Mouse (Mus musculus): ENCODE measurements at regions not wholly inside any gene's neighbourhood (a gene's known extent, or its start where the extent isn't known, plus 50 kb on each side); places are given as distances from the start of the nearest gene placed in this dataset.

DNA sequence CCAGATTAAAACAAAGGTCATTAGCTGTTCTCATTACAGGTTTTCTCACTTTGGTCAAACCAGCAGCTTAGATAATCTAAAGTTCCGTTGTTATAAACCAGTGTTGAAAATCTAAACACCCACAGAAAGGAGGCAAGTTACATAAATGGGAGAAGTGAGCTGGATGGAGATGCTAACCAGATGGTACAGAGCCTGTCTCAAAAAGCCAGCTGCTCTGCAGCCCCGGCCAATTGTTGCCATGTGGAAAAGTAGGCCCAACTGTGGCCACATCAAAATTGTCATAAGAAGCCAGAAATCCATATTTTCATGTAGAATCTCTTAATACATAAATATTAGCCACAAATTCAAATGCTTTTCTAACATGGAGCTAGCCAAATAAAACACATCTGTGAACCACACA, 188.9 kb upstream of the 1810046K07Rik start:
- no peak for ATAC-seq (ENCODE audit: poor library complexity, severe bottlenecking)

- ATAC-seq (ENCODE audit: poor library complexity, severe bottlenecking) = no peak
Measured at GRCm38 (mm10) chr9:51518376-51518775, 189.7 kb upstream of the 1810046K07Rik start.

DNA sequence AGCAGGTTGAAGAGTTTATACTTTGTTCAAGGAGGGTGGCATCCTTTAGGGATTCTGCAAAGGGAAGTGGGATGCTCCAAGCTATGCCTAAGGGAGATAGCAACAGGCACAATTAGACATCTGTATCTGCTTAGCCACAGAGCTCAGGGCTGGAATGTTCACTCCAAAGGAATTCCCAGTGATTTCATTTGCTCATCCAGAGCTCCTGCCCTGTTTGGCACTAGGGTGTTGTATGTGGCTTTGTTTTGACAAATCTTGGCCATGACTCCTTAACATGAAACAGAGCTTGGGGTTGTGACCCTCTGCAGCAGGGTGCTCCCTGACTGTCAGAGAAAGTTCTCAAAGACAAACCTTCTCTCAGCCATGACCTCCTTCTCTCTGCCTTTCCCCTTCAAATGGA, 194.8 kb upstream of the 1810046K07Rik start:
- ATAC-seq (ENCODE audit: poor library complexity, severe bottlenecking) = no peak

GRCm38 (mm10) chr9:51525906-51526305, 197.2 kb upstream of the 1810046K07Rik start:
- ATAC-seq (ENCODE audit: poor library complexity, severe bottlenecking) = no peak

DNA sequence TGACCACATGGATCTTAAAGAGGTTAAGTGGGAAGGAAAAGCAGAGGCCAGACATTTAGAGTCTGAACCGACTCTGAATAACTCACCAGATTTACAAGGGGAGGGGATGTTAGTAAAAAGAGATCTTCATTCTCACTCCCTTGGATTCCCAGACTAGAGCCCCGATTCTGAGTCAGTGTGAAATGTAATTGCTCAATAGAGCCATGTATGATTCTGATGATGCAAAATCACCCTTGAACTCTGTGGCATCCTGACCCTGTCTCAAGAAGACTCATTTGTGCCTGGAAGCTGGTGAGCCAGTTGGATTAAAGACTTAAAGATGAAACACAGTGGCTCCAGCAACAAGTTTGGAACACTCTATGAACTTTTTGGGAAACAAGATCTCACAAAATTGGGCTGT, 210.2 kb upstream of the 1810046K07Rik start:
- no peak for ATAC-seq (ENCODE audit: poor library complexity, severe bottlenecking)

GRCm38 (mm10) chr9:51541940-51542339, 213.2 kb upstream of the 1810046K07Rik start:
- ATAC-seq (ENCODE audit: poor library complexity, severe bottlenecking) = no peak

DNA sequence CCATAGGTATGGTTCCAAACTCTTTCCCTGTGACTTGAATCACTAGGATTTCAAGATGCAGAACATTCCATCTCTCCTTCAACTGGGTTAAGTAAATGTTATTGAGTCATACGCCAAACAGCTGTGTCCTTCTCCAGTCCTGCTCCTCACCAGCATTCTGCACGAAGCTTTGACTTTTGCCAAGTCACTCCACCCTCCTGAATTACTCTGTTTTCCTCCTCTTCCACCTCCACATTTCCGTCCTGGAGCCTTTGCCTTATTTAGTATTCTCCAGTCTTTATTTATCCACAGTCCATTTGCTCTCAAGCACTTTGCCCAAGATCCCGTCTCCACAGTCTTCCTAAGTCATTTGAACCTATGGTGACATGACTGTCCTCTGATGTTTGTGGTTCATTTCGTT, 193.1 kb upstream of the Arhgap20 start:
- ATAC-seq (ENCODE audit: poor library complexity, severe bottlenecking) = no peak

DNA sequence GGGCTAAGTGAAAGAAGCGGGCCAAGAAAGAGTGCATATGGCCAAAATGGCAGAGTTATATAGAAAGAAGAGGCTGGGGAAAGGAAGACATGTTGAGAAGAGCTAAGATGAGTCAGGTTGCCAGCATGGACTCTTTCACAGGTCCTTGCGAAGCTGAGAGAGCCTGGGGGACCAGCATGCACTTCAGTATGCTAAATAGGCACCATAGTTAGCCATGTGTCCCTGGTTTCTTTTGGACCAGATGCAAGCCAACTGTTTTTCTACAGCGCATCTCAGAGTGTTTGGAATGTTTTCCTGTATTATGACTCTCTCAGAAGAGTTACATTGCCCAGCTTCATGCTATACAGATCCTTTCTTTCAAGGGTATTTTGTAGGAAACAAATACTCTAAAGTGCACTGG, 183.5 kb upstream of the Arhgap20 start:
- ATAC-seq (ENCODE audit: poor library complexity, severe bottlenecking) = no peak

GRCm38 (mm10) chr9:51593707-51594106, 171.4 kb upstream of the Arhgap20 start:
- ATAC-seq (ENCODE audit: poor library complexity, severe bottlenecking) = no peak

DNA sequence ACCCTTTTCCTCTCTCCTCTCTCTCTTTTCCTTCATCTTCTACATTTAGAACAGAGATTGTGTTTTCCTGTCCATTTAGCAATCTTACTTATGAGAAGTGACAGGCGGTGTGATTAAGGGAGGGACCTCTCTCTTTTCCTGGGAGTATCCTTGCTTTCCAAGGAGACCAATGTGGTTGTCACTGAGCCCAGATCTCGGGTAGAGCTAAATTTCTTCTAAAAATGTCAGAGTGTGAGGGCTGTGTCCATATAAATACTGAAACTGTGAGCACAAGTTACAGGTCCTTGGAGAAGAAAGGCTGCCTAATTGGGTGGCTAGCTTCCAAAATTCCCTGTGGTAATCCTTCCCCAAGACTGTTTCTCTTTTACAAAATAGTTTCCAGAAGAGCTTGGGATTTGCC, 166.4 kb upstream of the Arhgap20 start:
- no peak for ATAC-seq (ENCODE audit: poor library complexity, severe bottlenecking)

DNA sequence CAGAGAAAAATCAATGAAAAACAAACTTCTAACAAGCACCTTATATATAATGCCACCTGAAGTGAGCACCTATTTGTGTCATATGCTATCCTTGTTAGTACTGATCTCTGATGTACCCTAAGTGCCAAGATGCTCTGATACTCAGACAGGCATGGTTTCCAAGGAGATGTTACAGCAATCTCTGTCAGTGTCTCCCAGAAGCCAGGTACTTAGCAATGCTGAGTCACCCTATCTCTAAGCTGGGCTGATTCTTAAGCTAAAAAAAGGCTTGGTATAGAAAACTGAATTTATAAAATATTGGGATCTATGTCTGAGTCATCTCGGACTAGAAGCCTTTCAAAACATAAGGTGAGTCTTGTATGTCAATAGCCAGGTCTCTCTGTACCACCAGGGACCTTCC, 157.0 kb upstream of the Arhgap20 start:
- ATAC-seq (ENCODE audit: poor library complexity, severe bottlenecking) = no peak

DNA sequence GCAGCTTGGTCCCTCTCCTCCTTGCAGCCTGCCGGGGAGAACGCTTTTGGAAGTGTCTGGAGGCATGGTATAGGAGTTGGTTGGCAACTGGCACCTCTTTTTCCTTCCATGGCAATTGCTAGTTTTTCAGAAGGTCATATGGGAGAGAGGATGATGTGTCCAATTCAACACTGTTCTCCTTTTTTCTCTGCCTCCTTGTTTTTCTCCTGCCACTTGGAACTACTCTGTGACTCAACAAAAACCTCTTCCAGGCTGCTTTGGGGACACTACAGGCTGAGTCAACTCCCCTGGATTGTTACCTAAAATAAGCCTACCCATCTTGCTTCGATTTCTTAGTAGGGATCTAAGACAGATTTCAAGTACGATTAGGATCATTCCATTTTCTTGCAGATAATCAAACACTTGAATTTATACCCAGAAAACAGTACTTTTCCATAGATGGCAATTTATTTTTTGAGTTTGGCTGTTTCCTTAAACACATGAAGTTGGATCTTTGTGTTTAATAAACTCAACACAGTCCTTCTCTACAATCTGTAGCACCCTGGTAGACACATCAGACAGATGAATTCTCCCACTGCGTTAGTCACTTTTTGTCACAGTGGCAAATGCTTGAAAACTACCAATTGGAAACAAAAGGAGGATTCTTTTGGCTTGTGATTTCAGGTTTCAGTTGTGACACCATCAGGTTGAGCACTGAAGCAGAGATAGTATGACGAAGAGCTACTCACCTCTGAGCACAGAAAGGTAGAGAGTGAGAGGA, 156.3 kb upstream of the Arhgap20 start:
- ATAC-seq (ENCODE audit: poor library complexity, severe bottlenecking) = no peak

DNA sequence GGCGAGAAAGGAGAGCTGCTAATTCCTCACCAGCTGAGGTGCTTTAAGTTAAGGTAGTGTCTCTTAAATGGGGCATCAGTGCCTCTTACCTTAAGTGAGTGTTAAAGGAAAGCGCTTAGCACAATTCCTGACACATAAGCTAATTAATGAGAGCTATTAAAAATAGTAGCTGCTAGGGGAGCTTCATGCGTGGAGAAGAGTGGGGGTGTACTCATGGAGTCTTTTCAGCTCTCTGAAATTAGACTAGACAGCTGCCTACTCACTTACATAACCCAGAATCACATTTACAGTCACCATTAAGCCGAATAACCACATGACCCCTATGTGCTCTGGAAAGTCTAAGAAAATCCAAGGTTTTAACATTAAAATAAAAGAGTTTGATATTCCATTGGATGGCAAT, 139.0 kb upstream of the Arhgap20 start:
- no peak for ATAC-seq (ENCODE audit: poor library complexity, severe bottlenecking)

GRCm38 (mm10) chr9:51636097-51636496, 129.0 kb upstream of the Arhgap20 start:
- ATAC-seq (ENCODE audit: poor library complexity, severe bottlenecking) = no peak

DNA sequence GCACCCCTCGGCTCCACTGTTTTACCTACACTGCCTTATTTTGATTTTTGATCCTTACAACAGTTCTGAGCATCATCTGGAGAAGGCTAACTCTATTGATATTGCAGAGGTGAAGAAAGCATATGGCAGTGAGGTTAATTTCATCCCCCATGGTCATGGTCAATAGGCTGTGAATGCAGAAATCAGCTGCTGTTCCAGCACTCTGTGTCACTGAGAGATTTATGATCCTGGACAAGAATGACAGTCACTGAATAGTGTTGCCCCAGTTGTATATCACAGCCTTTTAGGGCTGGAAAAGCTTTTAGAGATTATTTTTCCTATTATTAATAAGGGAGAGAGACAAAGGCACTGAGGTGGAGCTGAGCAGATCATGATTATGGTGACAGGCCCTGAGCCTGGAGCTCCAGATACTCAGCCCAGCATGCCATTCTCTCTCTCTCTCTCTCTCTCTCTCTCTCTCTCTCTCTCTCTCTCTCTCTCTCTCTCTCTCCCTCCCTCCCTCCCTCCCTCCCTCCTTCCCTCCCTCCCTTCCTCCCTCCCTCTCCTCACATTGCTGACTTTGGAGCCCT, 128.5 kb upstream of the Arhgap20 start:
- no peak for ATAC-seq (ENCODE audit: poor library complexity, severe bottlenecking)

GRCm38 (mm10) chr9:51637131-51637920, 127.8 kb upstream of the Arhgap20 start:
- ATAC-seq (ENCODE audit: poor library complexity, severe bottlenecking) = no peak

GRCm38 (mm10) chr9:51641706-51642105, 123.4 kb upstream of the Arhgap20 start:
- ATAC-seq (ENCODE audit: poor library complexity, severe bottlenecking) = no peak

DNA sequence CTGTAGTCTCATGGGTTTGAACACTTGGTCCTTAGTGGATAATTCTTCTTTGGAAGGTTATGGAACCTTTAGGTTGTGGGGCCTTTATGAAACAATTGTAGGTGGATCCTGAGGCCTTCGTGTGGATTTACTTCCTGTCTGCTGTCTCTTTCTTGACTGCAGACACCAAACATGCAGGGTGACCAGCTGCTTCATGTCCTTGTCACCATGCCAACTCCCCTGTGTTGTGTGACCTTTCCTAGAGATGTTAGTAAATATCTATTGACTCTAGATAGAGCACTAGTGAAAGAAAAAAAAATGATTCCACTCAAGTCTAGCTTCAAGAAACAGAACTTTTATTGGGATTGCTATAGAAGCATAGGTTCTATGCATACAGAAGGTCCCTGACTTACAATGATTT, 119.7 kb upstream of the Arhgap20 start:
- ATAC-seq (ENCODE audit: poor library complexity, severe bottlenecking) = no peak

GRCm38 (mm10) chr9:51653376-51654292, 111.5 kb upstream of the Arhgap20 start:
- ATAC-seq (ENCODE audit: poor library complexity, severe bottlenecking) = no peak

GRCm38 (mm10) chr9:51654645-51655044, 110.5 kb upstream of the Arhgap20 start:
- no peak for ATAC-seq (ENCODE audit: poor library complexity, severe bottlenecking)

DNA sequence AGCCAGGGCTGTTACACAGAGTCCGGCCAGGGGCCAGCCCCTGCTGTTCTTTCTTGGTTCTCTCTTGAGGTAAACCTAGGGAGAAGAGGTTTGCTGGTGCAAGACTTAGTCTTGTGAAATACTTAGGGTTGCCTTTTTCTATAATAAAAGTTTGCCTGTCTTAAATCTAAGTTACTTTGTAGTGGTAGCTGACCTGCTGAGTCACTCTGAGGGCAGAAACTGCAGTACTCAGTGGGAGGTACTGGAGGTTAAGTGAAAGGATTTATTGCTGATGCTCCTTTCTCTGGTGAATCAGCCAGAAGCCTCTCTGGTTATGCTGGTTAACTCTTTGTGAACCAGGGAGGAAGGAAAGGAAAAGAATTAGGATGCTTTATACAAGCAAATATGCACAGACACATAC, 107.3 kb upstream of the Arhgap20 start:
- no peak for ATAC-seq (ENCODE audit: poor library complexity, severe bottlenecking)
